Mouse (Mus musculus): ENCODE measurements at regions not wholly inside any gene's neighbourhood (a gene's known extent, or its start where the extent isn't known, plus 50 kb on each side); places are given as distances from the start of the nearest gene placed in this dataset.

DNA sequence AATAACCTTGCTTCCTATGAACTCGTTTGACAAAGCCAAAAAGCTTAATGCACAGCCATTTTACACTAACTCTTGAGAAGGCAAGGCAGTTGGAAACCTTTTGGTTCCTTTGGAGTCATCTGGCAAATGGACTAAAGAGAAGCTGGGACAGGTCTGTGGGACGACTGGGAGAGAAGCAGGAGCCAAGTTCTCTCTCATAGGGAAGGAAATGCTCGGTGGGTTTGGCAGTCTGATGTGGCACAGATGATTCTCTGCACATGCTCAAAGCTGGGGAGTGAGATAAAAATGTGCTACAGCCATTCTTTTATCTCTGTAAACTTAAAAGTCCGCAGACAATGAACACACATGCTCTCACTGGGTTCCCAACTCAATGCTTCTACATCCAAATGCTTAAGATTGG, 556.2 kb downstream of the Epha4 start:
- Histone ChIP-seq H3K4me3 (replicated peaks) (no peak overlapping the region), H3K9me3 (peaks cover 8% of the 10 kb centered on the region; the same call in 1 of the 2 replicates)

DNA sequence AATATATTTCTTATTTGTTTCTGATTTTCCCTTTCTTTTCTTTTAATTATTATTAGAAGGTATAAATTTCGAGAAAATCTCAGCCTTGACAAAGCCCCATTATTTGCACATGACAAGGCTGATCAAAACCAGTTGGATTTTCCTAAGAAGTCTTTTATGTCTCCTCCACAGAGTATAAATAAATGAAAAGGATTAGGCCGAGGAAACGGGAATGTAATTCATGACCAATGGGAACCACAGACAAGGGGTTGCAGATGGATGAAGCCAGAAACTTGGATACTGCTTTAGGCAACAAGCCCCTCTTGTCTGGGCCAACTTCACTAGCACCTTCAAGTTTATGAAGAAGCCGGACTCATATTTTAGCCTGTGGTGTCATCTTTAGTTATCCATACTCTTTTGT, 542.4 kb downstream of the Epha4 start:
- TF ChIP-seq FLI1 (IDR thresholded peaks at IDR 0.05; ENCODE audit: low read length): no peak
- TF ChIP-seq GATA1 (IDR thresholded peaks at IDR 0.05; ENCODE audit: borderline replicate concordance, low read length): no peak
- no peaks in the 10 kb centered on the region for H3K4me1 ChIP-seq
- no peaks in the 10 kb centered on the region for H3K36me3 ChIP-seq (replicated peaks; ENCODE audit: low read length)
- H3K9me3 ChIP-seq: peaks cover 11% of the 10 kb centered on the region
- H3K27me3 ChIP-seq (replicated peaks): no peaks in the 10 kb centered on the region
- H3K4me3 ChIP-seq (replicated peaks): no peak overlapping the region

More for the DNA sequence above, 556.2 kb downstream of the Epha4 start:
- Histone ChIP-seq H3K36me3 (replicated peaks; ENCODE audit: low read length) (no peaks in the 10 kb centered on the region), H3K4me1 (no peaks in the 10 kb centered on the region), H3K27me3 (replicated peaks) (no peaks in the 10 kb centered on the region)
- TF ChIP-seq GATA1 (IDR thresholded peaks at IDR 0.05; ENCODE audit: borderline replicate concordance, low read length): no peak

DNA sequence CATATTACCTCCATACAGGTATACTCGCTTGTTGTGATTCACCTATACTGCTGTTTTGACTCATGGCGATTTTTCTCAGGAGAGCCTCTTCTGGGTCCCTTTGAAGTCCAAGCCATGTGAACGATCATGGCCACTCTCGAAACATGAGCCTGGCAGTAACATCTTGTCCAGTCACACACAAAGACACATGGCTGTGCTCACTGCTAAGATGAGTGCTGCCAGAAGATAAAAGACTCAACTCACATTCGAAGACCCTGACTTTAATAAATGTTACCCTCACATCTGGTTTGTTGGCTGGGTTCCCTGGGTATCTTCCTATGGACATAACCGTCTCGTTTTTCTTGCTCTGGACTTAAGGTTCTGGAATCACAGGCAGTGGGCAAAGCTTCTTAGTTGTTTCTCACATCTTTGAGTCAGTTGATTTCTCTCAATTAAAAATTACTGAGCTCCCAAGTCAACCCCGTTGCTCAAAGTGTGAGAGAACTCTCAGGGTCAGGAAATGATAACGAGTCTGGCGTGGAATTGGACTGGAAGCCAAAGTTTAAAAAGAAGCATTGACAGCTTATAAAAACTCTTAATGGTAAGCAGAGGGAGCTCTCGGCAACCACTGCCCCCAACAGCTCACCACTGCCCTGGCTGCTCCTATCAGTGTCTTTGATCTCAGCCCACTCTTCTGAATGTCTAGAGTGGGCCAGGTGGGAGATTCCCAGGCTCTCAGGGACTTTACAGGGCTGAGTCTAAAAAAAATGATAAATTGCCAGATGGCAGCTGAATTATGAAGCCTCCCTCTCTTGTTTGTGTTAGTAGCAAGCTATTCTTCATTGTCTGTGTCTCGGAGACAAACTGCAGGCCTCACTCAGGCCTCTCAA, 539.6 kb downstream of the Epha4 start:
- no peak overlapping the region for H3K4me3 ChIP-seq (replicated peaks)
- H3K36me3 ChIP-seq (replicated peaks; ENCODE audit: low read length): no peaks in the 10 kb centered on the region
- TF ChIP-seq FLI1 (IDR thresholded peaks at IDR 0.05; ENCODE audit: low read length) (no peak), GATA1 (IDR thresholded peaks at IDR 0.05; ENCODE audit: borderline replicate concordance, low read length) (no peak)
- no peaks in the 10 kb centered on the region for H3K4me1 ChIP-seq
- H3K9me3 ChIP-seq: peaks cover 10% of the 10 kb centered on the region
- no peaks in the 10 kb centered on the region for H3K27me3 ChIP-seq (replicated peaks)

DNA sequence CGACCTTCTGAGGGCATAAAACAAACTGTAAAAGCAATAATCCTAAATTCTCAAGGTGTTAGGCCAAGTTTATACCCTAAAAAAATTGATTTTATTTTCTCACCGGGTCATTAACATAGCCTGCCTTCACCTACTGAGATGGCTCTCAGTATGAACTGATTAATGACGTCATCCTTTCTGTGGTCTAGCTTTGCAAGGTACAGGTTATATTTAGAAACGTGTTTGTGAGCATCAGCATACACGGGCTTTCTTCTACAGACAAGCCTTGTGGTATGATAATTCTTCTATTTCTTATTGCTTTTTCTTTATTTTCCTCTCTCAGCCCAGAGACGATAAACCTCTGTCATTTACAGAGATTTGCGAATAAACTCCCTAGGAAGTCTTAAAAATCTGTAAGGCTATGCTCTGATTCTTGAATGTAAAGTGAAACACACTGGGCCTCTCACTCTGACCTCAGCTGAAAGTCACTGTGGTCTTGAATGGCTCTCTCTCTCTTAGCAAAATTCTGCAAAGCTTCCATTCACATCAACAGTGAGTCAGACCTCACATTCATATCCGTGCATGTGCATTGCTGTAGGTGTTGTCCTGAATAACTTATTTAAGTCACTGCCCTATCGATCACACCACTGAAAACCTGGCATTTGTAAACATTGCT, 534.3 kb downstream of the Epha4 start:
- Histone ChIP-seq H3K9me3 (peaks cover 6% of the 10 kb centered on the region), H3K4me1 (no peaks in the 10 kb centered on the region), H3K27me3 (replicated peaks) (no peaks in the 10 kb centered on the region), H3K4me3 (replicated peaks) (no peak overlapping the region), H3K36me3 (replicated peaks; ENCODE audit: low read length) (no peaks in the 10 kb centered on the region)
- TF ChIP-seq FLI1 (IDR thresholded peaks at IDR 0.05; ENCODE audit: low read length) (no peak), GATA1 (IDR thresholded peaks at IDR 0.05; ENCODE audit: borderline replicate concordance, low read length) (no peak)

DNA sequence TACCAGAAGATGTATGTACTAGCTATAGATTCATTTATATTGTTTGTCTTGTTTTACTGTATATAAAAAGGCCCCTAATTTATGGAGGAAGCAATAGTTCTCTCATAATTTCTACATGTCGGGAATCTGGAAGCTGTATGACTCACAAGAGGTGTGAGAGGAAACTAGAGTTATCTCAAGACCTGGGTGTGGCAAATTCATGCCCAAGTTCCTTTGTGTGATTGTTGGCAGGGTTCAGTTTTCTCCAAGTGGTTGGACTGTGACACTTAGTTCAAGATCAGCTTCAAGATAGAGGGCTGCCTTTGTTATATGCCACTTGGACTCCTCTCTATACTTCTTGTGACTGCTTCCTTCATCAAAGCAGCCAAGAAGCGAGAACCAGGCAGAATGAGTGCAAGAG, 521.1 kb downstream of the Epha4 start:
- no peak overlapping the region for H3K4me3 ChIP-seq (replicated peaks)
- no peaks in the 10 kb centered on the region for H3K36me3 ChIP-seq (replicated peaks; ENCODE audit: low read length)

DNA sequence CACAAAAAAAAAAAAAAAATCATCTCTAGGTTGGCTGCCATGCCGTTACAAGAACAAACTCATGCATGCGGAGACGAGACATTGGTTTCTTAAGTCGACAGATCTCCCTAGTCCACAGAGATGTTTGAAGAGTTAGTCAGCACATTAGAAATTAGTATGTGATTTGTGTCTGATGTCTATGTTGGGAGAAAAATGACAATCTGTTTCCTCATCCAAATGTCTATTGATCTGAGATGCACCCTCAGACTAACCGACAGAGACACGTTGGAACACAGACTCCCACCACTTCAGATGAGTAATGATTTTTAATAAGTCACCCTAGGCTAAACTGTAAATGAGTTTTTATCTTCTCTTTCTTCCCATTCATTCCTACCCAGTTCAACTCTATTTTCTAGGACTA, 506.9 kb downstream of the Epha4 start:
- Histone ChIP-seq H3K4me1 (no peaks in the 10 kb centered on the region), H3K36me3 (replicated peaks; ENCODE audit: low read length) (no peaks in the 10 kb centered on the region), H3K4me3 (replicated peaks) (no peak overlapping the region), H3K27me3 (replicated peaks) (no peaks in the 10 kb centered on the region), H3K9me3 (peaks cover 7% of the 10 kb centered on the region; the same call in 1 of the 2 replicates)
- TF ChIP-seq GATA1 (IDR thresholded peaks at IDR 0.05; ENCODE audit: borderline replicate concordance, low read length) (no peak), FLI1 (IDR thresholded peaks at IDR 0.05; ENCODE audit: low read length) (no peak)

More for the DNA sequence above, 521.1 kb downstream of the Epha4 start:
- H3K27me3 ChIP-seq (replicated peaks): no peaks in the 10 kb centered on the region
- TF ChIP-seq GATA1 (IDR thresholded peaks at IDR 0.05; ENCODE audit: borderline replicate concordance, low read length): no peak
- no peak for TF ChIP-seq FLI1 (IDR thresholded peaks at IDR 0.05; ENCODE audit: low read length)
- no peaks in the 10 kb centered on the region for H3K4me1 ChIP-seq
- peaks cover 8% of the 10 kb centered on the region; the same call in 1 of the 2 replicates for H3K9me3 ChIP-seq

DNA sequence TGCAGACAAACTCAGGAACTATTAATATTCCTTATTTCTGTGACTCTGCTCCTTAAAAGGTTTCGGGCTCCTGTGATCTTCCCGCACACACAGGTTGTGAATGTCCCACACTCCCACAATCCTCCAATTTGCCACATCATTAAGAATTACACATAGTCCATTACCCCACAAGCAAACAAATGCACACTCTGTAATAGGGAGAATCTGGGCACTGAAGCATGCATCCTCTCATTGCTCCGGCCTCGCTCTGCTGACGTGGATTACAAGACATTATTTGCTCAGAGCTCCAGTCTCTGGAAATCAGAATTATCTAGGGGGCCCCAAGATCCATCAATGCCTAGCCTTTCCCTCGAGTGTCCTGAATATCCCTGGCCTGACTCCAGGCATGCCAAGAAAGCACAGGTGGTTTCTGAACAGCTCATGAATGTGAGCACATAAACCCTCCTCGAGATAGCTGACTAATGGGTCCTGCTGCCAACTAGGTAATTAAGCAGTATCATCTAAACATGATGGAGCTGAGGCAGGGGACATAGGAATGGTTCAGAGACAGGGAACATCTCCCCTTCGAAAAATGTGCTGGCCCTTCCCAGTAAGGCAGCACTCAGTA, 504.2 kb downstream of the Epha4 start:
- Histone ChIP-seq H3K27me3 (replicated peaks) (no peaks in the 10 kb centered on the region), H3K9me3 (peaks cover 7% of the 10 kb centered on the region; the same call in 1 of the 2 replicates), H3K36me3 (replicated peaks; ENCODE audit: low read length) (no peaks in the 10 kb centered on the region), H3K4me1 (no peaks in the 10 kb centered on the region), H3K4me3 (replicated peaks) (no peak overlapping the region)
- TF ChIP-seq FLI1 (IDR thresholded peaks at IDR 0.05; ENCODE audit: low read length) (no peak), GATA1 (IDR thresholded peaks at IDR 0.05; ENCODE audit: borderline replicate concordance, low read length) (no peak)

DNA sequence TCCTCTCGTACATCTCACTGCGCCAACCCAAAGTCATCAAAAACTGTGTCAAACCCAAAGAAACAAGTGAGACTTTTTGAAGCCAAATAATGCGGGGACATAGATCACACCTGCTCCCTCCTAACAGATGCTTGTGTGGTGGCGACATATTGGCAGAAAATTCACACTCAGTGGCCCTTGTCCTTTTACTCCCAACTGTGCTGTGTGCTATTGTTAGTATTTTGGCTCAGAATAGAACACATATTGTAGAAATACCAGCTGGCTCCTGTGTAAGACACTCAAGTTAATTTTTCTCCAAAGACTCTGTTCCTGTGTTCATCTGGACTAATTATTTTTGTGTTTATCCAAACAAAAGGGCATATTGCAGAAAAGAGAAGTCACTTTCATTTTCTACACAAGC, 487.2 kb downstream of the Epha4 start:
- no peak overlapping the region for H3K4me3 ChIP-seq (replicated peaks)

DNA sequence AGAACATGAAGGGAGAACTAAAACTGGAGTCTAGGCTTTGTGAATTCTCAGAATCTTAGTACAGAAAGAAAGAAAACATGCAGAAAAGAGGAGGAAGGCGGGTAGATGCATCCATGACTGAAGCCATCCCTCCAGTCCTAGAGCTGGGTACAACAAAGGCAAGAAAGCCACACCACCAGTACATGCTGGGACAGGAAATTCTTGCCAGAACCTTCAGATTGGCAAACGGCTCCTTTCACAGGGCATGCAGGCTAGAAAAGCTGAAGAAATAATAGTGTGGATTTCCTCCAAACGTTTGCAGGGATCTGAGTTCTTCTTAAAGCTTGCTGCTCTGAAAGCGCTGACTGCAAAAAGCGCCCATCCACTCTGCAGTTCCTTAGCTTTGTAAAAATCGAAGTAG, 486.7 kb downstream of the Epha4 start:
- H3K4me3 ChIP-seq (replicated peaks): no peak overlapping the region
- TF ChIP-seq GATA1 (IDR thresholded peaks at IDR 0.05; ENCODE audit: borderline replicate concordance, low read length) (no peak), FLI1 (IDR thresholded peaks at IDR 0.05; ENCODE audit: low read length) (no peak)
- no peaks in the 10 kb centered on the region for H3K36me3 ChIP-seq (replicated peaks; ENCODE audit: low read length)
- H3K9me3 ChIP-seq: peaks cover 6% of the 10 kb centered on the region
- no peaks in the 10 kb centered on the region for H3K27me3 ChIP-seq (replicated peaks)
- no peaks in the 10 kb centered on the region for H3K4me1 ChIP-seq

More for the DNA sequence above, 487.2 kb downstream of the Epha4 start:
- H3K27me3 ChIP-seq (replicated peaks): no peaks in the 10 kb centered on the region
- no peak for TF ChIP-seq FLI1 (IDR thresholded peaks at IDR 0.05; ENCODE audit: low read length)
- no peak for TF ChIP-seq GATA1 (IDR thresholded peaks at IDR 0.05; ENCODE audit: borderline replicate concordance, low read length)
- H3K36me3 ChIP-seq (replicated peaks; ENCODE audit: low read length): no peaks in the 10 kb centered on the region
- no peaks in the 10 kb centered on the region for H3K4me1 ChIP-seq
- H3K9me3 ChIP-seq: peaks cover 6% of the 10 kb centered on the region

DNA sequence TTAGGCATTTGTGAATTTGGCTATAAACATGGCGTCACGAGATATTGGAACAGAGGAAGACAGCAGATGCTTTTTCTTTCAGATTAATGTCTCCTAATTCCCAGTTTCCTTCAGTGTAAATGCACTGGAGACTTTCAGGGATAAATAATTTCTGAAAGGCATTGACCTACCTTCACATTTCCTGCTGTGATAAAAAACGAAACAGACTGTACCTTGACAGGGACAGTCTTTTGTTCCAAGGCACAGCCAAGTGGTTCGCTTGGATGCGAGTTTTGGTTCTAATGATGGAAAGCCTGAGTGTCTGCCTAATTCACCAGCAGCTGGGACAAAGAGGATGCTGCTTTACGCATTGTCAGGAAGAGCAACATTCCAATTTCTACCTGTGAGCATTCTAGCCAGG, 485.8 kb downstream of the Epha4 start:
- Histone ChIP-seq H3K4me3 (replicated peaks) (no peak overlapping the region), H3K36me3 (replicated peaks; ENCODE audit: low read length) (no peaks in the 10 kb centered on the region), H3K4me1 (no peaks in the 10 kb centered on the region), H3K27me3 (replicated peaks) (no peaks in the 10 kb centered on the region), H3K9me3 (peaks cover 6% of the 10 kb centered on the region)
- TF ChIP-seq GATA1 (IDR thresholded peaks at IDR 0.05; ENCODE audit: borderline replicate concordance, low read length) (no peak), FLI1 (IDR thresholded peaks at IDR 0.05; ENCODE audit: low read length) (no peak)
